Mouse (Mus musculus): ENCODE data around the gene Snapc2. TPM values are rescaled to one million over a fixed set of nuclear protein-coding genes. Genes with fewer than 3 reads are reported as not detected.

The Snapc2 gene
- total RNA-seq (2015) (17.1 and 19.3 TPM in 2 replicates), total RNA-seq (2017) (6.0 and 8.6 TPM in 2 replicates)

DNA sequence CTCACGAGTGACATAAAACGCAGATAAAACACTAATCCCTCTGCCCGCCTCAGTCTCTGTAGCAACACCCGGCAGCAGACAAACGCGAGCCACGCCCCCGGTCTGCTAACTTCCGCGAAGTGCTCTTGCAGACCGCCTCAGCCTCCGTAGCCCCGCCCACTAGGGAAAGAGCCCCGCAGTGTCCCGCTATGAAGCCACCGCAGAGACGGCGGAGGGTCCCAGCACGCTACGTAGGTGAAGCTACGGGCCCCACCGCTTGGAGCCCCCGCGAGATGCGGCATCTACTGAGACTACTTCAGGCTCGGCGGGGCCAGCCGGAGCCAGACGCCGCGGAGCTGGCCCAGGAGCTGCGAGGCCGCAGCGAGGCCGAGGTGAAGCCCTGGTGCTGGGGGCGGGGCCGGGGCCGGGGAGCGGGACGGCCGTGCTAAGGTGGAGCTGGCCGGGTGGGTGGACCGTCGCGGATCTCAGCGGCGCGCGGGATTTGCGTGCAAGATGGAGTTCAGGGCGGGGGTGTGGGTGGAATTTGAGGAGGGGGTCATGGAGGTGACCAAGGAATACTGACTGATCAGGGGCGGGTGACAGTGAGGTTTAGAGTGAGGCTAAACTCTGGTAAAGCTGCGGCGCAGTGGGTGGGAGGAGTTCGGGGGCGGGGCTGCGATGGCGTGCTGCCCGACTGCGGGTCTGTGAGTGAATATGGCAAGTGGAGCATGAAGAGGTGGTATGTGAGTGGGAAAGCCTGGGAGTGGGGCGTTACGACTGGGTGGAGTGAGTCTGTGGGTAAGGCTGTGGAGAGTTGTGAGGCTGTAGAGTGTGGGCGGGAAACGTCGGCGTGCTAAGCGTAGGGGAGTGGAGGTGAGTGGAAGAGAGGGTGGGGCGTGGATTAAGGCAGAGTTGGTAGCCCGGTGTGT is at the start of gene Snapc2:
Gene Snapc2, plus strand, starts transcription at position 147 of the 908 bp plus-strand sequence.
- ATAC-seq (ENCODE audit: poor library complexity, severe bottlenecking) = peak; percentile 90

DNA sequence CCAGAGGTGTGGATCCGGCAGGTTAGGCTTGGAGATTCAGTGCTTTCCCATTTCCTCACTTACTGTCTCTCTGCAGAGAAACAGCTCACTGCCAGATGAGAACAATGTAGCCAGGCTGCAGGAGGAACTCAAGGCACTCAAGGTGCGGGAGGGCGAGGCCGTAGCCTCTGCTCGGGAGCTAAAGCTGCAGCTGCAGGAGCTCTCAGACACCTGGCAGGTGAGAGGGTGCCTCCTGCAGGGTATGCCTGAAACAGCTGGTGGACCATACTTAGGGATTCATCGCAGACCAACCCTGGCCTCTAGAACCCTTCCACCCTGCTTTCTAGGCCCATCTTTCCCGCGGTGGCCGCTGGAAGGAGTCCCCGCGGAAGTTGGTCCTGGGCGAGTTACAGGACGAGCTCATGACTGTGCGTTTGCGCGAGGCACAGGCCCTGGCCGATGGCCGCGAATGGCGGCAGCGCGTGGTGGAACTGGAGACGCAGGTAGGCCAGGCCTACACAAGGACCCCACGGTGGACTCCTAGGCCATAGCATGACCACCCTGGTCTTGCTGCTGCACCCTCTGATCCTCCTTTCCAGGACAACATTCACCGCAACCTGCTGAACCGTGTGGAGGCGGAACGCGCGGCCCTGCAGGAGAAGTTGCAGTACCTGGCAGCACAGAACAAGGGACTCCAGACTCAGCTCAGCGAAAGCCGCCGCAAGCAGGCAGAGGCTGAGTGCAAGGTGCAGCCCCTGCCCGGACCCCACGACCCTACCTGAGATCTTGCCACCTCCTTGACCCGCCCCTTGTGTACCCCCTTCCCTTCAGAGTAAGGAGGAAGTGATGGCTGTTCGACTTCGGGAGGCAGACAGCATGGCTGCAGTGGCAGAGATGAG is 47.4 kb upstream of the Snapc2 start:
- no peak for ATAC-seq (ENCODE audit: poor library complexity, severe bottlenecking)

DNA sequence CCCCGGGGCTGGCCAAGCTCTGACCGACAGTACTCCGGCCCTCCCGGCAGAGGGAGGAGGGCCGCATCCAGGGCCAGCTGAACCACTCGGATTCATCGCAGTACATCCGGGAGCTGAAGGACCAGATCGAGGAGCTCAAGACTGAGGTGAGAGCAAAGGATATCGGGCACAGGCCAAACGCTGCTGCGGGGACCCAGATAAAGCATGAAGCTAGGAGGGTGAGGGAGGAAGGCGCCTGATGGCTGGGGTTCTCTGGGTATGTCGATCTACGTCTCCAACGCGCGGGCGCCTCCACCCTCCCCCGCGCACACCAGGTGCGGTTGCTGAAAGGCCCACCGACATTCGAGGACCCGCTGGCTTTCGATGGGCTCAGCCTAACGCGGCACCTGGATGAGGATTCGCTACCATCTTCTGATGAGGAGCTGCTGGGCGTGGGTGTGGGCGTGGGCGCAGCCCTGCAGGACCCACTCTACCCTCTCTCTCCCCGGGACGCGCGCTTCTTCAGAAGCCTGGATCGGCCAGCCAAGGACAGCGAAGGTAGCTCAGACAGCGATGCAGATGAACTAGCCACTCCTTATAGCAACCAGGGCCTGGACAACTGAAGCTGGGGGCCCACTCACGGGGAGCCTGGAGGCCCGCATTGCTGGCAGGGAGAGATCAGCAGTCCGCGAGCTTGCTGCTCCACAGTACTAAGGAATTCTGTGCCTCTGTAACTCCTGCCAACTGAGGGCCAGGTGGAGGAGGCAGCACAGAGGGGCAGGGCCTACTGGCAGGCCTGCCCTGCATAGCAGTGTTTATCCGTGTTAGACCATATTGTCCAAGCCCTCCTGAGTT is 46.5 kb upstream of the Snapc2 start:
- ATAC-seq (ENCODE audit: poor library complexity, severe bottlenecking) = no peak

DNA sequence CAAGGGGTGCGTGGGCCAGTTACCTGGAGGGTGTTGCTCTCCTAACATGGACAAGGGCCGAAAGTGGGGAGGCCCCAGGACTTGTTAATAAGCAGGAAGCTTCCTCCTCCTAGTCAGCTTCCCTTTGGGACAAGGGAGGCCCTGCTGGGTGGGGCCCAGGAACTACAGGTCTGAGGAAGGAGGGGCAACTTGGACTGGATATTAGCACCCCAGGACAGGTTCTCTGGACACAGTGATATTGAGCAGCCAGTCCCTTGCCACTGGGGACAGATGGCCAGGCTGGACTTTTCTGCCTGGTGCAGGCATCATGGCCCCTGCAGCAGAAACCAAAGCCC is 45.9 kb upstream of the Snapc2 start:
- ATAC-seq (ENCODE audit: poor library complexity, severe bottlenecking) = no peak

DNA sequence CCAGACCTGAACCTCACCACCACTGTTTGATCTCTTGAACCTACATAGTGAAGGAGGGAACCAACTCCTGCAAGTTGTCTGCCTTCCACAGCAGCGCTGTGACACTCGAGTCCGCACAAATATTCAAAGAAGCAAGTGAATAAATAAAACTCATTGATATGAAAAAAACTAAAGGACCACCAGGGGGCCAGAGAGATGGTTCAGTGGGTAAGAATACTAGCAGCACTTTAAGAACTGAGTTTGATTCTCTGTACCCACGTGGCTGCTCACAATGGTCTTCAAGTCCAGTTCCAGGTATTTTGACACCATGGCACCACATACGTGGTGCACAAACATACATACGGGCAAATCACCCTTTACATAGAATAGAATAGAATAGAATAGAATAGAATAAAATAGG is 41.8 kb upstream of the Snapc2 start:
- no peak for ATAC-seq (ENCODE audit: poor library complexity, severe bottlenecking)

DNA sequence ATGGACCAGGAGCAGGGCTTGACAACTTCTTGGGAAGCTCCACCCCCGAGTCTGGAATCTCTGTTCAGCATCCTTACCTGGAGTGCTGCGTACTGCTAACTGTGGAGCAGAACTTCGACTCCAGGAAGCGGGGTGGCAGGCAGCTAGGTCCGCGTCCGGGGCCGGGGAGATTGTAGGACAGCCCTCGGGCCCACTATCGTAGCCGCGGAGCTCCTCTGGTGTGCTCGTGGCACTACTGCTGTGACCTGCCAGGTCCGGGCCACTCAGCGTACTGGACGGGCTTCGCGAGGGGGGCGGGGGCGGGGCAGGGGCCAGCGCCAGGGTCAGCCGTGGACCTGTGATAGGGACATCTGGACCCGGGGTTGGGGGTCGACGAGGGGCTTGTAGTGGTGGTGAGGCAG is 40.1 kb upstream of the Snapc2 start:
- peak; percentile 24 for ATAC-seq (ENCODE audit: poor library complexity, severe bottlenecking)

DNA sequence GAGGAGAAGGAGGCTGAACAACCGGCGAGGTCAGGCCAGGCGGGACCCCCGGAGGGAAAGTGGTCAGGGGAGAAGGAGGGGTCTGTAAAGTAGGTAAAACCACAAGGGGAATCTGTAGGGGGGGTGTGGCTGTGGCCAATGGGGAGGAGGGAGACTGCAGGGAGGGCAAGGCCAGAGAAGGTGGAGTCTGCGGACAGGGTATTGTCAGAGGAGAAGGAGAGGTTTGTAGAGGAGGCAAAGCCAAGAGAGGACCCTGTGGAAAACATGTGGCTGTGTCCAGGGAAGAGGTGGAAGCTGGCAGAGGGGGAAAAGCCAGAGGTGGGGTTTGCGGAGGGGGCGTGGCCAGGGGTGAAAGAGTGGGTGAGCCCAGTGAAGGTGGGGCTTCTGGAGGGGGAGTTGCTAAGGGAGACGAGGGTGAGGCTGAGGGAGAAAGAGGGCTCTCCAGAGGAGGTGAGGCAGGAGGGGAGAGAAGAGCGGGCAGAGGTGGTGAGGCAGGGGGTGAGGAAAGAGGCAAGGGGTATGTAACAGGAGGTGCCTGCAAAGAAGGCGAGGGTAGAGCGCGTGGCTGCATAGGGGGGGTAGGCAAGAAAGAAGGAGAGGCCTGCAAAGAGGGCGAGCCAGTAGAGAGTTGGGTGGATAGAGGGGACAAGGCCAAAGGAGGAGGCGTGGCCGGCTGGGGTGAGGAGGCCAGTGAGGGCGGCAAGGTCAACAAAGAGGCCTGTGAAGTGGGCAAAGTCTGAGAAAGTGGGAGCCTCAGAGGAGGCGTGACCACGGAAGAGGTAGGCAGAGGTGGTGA is 39.5 kb upstream of the Snapc2 start:
- ATAC-seq (ENCODE audit: poor library complexity, severe bottlenecking) = peak; percentile 26

DNA sequence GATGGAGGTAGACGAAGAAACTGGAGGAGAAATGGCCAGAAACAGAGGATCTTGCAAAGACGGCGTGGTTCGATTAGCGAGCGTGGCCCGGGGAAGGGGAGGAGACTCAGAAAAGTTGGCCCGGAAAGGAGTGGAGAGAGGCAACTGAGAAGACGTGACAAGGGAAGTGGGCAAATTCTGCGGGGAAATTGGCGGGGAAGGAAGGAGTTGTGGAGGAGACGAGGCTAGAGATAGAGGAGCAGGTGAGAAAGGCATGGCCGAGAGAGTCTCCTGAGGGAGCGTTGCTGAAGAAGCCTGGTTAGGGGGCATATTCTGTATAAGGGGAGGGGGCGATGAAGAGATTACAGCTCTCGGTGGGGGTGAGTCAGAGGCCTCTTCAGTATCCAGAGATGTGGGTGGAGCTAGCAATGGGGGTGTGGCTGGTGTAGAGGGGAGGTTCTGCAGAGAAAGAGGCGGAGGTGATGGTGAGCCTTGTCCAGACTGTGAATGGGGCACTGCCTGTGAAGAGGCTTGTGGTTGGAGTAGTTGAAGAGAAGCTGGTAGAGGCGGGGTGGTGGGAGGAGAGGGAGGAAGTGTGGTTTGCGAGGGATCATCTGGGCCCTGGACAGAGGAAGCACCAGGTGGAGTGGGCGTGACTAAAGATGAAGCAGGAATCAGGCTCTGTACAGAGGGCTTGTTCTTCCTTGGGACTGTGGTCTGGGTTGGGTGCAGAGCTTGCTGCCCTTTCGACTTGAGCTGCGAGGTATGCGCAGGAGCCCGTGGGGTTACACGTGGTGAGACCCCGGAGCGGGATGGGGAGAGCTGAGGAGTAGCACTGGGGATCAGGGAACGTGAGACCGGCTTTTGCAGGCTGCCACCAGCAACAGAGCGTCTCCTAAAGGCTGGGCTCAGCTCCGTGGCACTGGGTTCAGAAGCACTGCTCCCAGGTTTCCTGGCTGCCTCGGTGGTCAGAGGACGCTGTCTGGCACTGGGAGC is 38.6 kb upstream of the Snapc2 start:
- ATAC-seq (ENCODE audit: poor library complexity, severe bottlenecking) = peak; percentile 83

DNA sequence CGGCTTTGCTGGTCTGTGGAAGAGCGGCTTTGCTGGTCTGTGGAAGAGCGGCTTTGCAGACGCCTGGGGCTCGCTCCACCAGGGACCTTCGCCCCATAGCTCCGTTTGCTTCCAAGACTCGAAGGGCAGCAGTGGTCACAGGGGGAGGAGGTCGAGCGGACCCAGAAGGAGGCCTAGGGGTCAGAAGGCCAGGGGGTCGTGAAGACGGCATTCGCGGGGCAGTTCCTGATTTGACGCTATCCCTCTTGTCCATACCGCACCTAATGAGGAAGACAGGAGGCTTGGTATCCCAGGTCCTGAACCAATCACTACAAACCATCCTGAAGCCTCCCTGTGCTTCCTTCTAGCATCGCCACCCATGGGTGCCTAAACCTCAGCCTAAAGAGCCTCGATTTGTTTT is 36.6 kb upstream of the Snapc2 start:
- no peak for ATAC-seq (ENCODE audit: poor library complexity, severe bottlenecking)

DNA sequence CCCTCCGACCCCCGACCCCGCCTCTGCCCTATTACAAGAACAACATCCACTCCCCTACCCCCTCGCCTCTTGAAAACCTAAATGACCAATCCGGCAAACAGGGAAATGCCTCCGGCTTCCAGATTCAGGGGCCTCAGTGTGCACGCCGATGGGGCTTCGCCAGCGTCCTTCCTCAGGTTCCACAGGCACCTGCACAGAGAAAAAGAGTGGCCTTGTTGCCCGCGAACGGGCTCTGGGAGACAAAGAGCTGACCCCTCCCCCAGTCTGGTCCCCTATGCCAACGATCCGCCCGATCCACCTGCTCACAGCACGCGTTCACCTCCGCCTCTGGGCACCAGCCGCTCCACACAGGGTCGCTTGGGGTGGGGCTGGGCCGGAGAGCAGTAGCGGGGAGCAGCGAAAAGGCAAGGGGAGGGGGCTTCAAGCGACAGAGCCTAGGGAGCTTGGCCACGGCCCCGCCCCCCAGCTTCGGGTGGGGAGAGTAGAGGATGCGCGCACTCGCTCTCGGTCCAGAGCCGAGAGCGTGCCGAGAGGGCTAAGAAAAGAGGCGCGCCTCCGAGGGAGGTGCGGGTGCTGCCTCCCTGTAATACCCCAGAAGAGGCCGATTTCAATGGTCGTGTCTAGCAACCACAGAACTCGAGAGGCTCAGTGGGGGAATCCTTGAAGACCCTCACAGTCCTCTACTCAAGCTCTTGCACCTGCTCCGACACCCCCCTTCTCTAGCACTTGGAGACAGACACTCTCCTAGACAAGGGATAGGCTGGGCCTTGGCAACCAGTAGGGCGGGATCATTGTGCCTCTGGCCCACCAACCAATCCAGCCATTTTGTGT is 35.9 kb upstream of the Snapc2 start, which contains the start of gene Prr36:
Gene Prr36, minus strand, starts transcription at position 669 of the 831 bp plus-strand sequence.
- no peak for ATAC-seq (ENCODE audit: poor library complexity, severe bottlenecking)

DNA sequence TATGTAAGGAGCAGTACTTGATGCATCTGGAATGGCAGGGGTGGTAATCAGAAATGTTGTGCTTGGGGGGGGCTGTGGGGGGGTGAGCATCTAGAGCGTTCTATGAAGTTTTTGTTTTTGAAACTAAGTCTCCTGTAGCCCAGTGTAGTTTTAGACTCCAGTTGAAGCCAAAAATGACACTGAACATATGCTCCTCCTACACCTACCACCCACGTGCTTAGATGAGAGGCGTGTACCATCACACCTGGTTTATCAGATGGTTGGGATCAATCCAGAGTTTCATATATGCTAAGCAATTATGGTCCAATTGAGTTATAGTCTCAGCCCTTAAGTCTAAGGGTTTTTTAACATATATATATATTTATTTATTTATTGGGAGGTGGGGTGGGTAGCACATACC is 33.3 kb upstream of the Snapc2 start:
- ATAC-seq (ENCODE audit: poor library complexity, severe bottlenecking) = no peak

DNA sequence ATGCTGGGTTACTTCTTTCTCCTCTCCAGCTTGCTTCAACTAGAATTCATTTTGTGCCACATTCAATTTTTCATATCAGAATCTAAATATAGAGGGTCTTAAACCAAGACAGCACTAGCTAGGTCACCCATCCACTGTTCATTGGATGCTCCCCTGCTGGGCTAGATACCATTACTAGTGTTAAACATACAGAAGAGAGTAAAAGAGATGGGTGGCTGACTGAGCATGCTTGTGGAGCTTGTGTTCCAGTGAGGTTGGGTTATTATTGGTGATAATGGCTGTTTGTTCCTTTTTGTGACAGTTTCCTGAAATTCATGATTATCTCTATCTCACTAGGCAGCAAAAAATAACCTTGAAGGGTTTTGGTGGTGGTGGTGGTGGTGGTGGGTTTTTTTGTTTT is 30.8 kb upstream of the Snapc2 start:
- no peak for ATAC-seq (ENCODE audit: poor library complexity, severe bottlenecking)

DNA sequence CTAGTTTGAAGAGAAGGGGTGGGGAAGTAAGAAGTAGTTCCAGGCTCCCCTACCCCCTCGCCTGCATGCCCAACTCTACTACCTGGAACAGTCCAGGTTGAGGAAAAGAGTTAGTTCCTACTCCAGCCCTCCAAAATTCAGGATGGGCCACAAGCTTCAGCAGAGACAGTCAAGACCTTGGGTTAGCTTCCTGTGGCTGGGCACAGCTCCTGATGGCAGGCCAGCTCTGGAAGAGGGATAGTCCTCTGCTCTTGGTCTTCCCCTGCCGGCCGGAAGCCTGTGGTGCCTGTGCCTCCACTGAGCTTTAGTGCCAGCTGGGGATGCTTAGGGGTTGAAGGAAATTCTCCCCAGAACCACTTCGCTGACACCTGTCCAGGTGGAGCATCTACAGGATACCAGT is 26.6 kb upstream of the Snapc2 start:
- ATAC-seq (ENCODE audit: poor library complexity, severe bottlenecking) = no peak

DNA sequence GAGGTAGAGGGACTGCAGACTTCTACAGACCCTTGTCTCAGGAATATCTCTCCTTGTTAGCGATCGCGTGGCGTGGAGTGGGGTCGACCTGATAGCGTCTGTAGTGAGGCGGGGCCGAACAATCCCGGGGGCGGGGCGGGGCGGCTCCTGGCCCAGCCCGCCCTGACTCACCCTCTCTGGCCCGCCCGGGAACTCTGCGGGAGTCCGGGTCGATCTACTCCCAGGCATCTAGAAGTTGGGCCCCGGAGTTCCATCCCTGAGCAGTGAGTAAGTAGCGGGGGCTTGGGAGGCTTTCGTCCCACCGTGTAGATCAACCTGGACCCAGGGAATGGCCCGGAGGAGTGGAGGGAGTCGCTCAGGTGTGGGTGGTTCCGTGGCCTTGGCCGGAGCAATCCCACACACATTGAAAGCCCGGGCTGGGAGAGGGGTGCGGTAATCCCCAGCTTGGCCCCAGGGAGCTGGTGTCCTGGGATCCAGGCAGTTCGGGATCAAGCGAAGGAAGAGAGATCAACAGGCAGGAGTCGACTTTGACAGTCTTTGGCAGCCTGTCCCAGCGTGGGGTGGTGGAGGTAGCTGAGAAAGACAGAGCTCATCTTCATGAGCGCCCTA is 26.0 kb upstream of the Snapc2 start, which contains the start of gene Lrrc8e:
Gene Lrrc8e, plus strand, starts transcription at position 89 of the 609 bp plus-strand sequence.
- ATAC-seq (ENCODE audit: poor library complexity, severe bottlenecking) = no peak

DNA sequence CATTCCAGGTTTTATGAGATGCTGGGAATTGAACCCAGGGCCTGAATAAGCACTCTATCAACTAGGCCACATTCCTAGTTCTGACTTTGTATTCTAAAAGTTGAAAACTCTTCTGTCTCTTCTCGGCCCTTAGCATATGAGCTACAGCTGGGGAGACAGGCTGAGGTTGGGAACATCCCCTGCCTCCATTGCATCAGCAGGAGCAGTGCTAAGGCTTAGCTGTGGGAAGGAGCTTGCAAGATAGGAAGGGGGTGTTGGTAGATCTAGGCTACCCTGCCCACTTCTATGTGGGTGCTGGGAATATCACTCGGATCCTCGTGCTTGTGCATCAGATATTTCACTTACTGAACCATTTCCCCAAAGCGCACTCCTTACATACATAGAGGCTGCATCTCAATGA is 25.0 kb upstream of the Snapc2 start:
- no peak for ATAC-seq (ENCODE audit: poor library complexity, severe bottlenecking)

DNA sequence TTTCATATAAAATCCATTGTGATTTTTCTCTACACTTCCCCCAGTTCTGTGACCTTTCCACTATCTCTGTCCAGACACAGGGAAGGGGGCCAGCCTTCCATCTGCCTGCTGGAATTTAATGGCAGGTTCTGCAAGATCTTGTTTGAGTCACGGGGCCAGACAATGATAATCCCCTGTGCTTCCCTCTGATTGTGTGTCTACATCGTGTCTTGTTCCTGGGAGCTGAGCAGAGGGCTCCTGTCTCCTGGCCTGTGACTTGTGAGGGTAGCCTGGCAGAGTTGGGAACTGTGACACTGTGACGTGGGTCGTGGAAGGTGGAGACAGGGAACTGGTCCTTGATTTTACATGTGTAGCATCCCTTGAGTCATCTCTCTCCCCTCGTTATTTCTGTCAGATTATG is 23.1 kb upstream of the Snapc2 start:
- ATAC-seq (ENCODE audit: poor library complexity, severe bottlenecking) = no peak

DNA sequence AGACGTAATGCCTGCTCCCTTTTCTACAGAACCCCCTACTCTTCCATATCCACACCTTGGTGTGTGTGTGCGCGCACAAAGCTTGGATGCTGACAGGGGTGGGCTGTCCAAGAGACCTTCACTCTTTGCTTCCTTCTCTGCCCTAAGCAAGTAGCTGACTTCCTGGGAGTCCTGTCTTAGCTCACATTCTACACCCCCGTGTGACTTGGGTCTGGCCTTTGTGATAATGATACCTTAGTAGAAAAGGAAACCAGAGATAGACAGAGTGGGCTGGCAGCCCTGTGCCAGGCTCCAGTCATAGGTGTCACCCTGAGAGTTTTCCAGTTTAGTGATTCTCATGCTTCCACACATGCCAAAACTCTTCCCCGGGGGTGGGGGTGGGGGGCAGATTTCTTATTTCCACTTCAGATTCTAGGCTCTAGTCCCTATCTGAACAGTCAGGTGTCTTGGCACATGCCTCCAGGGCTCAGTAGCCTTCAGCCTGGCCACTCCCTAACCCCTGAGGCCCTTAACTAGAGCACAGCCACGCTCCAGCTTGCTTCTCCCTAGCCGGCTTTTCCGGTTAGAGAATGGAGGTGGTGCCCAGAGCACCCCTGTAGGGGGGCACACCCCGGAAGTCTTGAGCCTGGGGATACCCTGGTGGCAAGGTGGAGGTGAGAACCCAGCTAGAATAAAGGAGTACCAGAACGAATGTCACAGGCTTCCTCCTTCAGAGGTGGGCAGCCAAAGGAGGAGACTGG is 22.1 kb upstream of the Snapc2 start:
- ATAC-seq (ENCODE audit: poor library complexity, severe bottlenecking) = no peak

Data from megakaryocyte, adult 5-6 weeks (primary cell).